Mouse (Mus musculus): Measurements from ENCODE around the gene Gm6588. TPM values are rescaled to one million over a fixed set of nuclear protein-coding genes. Genes with fewer than 3 reads are reported as not detected.

The Gm6588 gene
- total and polyA plus RNA-seq, 3 experiments = not detected

DNA sequence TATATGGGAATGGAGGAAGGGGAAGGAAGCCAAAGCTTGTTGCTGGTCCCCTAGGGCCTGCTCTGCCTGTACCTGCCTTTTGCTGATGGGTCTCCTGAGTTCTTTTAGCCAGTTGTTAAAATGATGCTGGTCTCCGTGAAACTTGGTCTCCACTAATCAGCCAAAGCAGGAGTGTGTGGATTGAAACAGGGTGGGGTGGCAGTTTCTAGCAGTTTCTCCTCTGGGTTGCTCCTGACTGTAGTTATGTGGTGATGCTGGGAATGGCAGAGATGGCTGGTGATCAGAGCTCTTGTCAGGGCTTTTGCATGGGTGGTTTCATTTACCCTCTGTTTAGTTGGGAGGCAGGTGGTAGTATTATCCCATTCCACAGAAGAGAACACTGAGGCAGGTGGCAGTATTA lies 38.3 kb downstream of the Gm6588 start:
- no peak overlapping the region for H3K27ac ChIP-seq
- intact Hi-C loops (cut with DNase I) = no loop called here
- no peak overlapping the region for H3K9ac ChIP-seq (ENCODE audit: low read depth, low read length)
- no peaks in the 10 kb centered on the region for H3K79me2 ChIP-seq (replicated peaks; ENCODE audit: control insufficient read depth, insufficient read depth, low read length)
- no peaks in the 10 kb centered on the region; the same call in 1 of the 2 replicates for H3K27me3 ChIP-seq (ENCODE audit: control insufficient read depth, insufficient read depth, low read length)
- no peaks in the 10 kb centered on the region for H3K36me3 ChIP-seq (ENCODE audit: control insufficient read depth, insufficient read depth, low read length)
- WGBS = 96% methylated on average over 1 of the region's 1 CpGs
- peaks cover 2% of the 10 kb centered on the region; the same call in 1 of the 2 replicates for H3K4me1 ChIP-seq (ENCODE audit: control insufficient read depth, insufficient read depth, low read length)
- no peak for DNase-seq
- no peak overlapping the region for H3K4me3 ChIP-seq
- no peak for TF ChIP-seq POLR2A (IDR thresholded peaks at IDR 0.05; ENCODE audit: insufficient read depth, low read depth, low read length)
- TF ChIP-seq EP300 (IDR thresholded peaks at IDR 0.05; ENCODE audit: insufficient read depth, low read depth, low read length) = no peak
- no peak for TF ChIP-seq CTCF (IDR thresholded peaks at IDR 0.05)

DNA sequence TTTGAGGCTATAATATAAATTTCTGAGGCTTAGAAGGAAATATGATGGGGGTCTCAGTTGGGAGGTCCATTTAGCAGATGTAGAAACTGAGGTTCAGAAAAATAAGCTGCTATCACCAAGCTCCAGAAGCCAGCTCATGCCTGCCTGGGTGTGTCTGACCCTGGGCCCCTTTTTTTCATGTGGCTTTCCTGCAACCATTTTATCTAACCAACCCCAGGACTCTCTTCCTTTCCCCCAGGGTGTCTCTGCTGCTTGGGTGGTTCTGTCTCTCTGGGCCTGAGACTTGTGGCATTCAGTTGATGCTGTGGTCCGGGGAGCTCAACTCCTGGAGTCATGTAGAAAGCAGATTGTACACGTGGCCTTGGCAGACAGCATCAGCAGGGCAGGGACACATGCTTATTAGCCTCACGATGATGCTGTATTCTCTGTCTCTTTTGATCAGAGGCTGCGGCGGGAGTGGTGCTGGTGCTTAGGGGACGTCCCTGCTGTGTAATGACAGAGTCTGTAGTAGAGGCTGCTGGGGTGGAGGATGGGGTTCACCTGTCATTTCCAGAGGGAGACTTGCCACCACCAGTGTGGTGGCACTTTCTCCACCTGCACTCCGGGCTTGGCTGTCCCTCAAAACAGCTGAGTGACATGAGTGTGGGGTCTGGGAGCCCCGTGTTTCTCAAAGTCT lies 39.0 kb downstream of the Gm6588 start:
- no peak for DNase-seq
- H3K27ac ChIP-seq = no peak overlapping the region
- 73% methylated on average over 8 of the region's 8 CpGs for WGBS
- H3K4me1 ChIP-seq (ENCODE audit: control insufficient read depth, insufficient read depth, low read length) = peaks cover 2% of the 10 kb centered on the region; the same call in 1 of the 2 replicates
- TF ChIP-seq CTCF (IDR thresholded peaks at IDR 0.05) (no peak), EP300 (IDR thresholded peaks at IDR 0.05; ENCODE audit: insufficient read depth, low read depth, low read length) (no peak), POLR2A (IDR thresholded peaks at IDR 0.05; ENCODE audit: insufficient read depth, low read depth, low read length) (no peak)
- intact Hi-C loops (cut with DNase I) = no loop called here
- no peaks in the 10 kb centered on the region for H3K79me2 ChIP-seq (replicated peaks; ENCODE audit: control insufficient read depth, insufficient read depth, low read length)
- H3K4me3 ChIP-seq = no peak overlapping the region
- H3K36me3 ChIP-seq (ENCODE audit: control insufficient read depth, insufficient read depth, low read length) = no peaks in the 10 kb centered on the region
- H3K27me3 ChIP-seq (ENCODE audit: control insufficient read depth, insufficient read depth, low read length) = no peaks in the 10 kb centered on the region; the same call in 1 of the 2 replicates
- no peak overlapping the region for H3K9ac ChIP-seq (ENCODE audit: low read depth, low read length)

DNA sequence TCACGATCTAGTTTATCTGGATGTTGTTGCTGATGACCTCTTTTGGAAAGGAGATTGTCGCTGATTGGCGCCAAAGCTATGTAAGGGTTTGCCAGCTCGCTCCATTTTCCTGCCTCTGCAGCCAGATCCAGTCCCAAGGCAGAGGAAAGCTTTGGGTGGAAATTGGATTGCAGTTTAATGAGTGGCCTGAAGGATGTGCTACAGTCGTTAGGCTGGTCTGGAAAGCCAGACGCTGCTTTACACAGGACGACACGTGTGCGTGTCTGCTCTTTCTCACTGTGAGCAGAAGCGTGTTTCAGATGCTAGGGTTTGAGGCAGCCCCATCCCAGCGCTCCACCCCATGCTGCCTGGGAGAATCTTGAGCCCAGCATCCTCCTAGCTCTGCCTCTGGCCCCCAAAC lies 42.3 kb downstream of the Gm6588 start:
- no peak overlapping the region for H3K4me3 ChIP-seq
- peaks cover 2% of the 10 kb centered on the region; the same call in 1 of the 2 replicates for H3K4me1 ChIP-seq (ENCODE audit: control insufficient read depth, insufficient read depth, low read length)
- no peak for DNase-seq
- peak; percentile 30 for TF ChIP-seq CTCF (IDR thresholded peaks at IDR 0.05)
- no peak for TF ChIP-seq EP300 (IDR thresholded peaks at IDR 0.05; ENCODE audit: insufficient read depth, low read depth, low read length)
- no peak for TF ChIP-seq POLR2A (IDR thresholded peaks at IDR 0.05; ENCODE audit: insufficient read depth, low read depth, low read length)
- no peaks in the 10 kb centered on the region for H3K79me2 ChIP-seq (replicated peaks; ENCODE audit: control insufficient read depth, insufficient read depth, low read length)
- intact Hi-C loops (cut with DNase I) = no loop called here
- no peak overlapping the region for H3K9ac ChIP-seq (ENCODE audit: low read depth, low read length)
- no peaks in the 10 kb centered on the region for H3K36me3 ChIP-seq (ENCODE audit: control insufficient read depth, insufficient read depth, low read length)
- H3K27me3 ChIP-seq (ENCODE audit: control insufficient read depth, insufficient read depth, low read length) = no peaks in the 10 kb centered on the region; the same call in 1 of the 2 replicates
- no peak overlapping the region for H3K27ac ChIP-seq
- 35% methylated on average over 11 of the region's 11 CpGs for WGBS

DNA sequence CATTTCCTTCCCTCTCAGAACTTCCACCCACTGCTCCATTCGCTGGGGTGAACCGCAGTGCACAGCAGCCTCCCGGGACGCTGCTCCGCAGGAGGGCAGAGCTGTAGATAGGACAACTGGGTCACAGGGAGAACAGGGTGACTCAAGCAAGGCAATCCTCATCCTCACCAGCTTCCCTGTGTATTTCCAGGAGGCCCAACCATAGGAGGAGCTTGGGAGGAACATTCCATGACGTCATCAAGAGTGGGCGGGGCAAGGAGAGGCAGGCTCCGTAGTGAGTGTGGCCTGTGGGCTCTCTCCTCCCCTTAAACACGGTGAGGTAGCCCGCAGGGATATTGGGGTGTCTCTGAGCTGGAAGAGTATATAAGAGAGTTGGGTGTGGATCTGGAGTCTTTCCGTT lies 44.3 kb downstream of the Gm6588 start:
- no peak overlapping the region for H3K4me3 ChIP-seq
- TF ChIP-seq CTCF (IDR thresholded peaks at IDR 0.05) (no peak), POLR2A (IDR thresholded peaks at IDR 0.05; ENCODE audit: insufficient read depth, low read depth, low read length) (no peak), EP300 (IDR thresholded peaks at IDR 0.05; ENCODE audit: insufficient read depth, low read depth, low read length) (no peak)
- H3K9ac ChIP-seq (ENCODE audit: low read depth, low read length) = no peak overlapping the region
- 22% methylated on average over 11 of the region's 11 CpGs for WGBS
- no peaks in the 10 kb centered on the region for H3K36me3 ChIP-seq (ENCODE audit: control insufficient read depth, insufficient read depth, low read length)
- no peaks in the 10 kb centered on the region for H3K79me2 ChIP-seq (replicated peaks; ENCODE audit: control insufficient read depth, insufficient read depth, low read length)
- H3K27me3 ChIP-seq (ENCODE audit: control insufficient read depth, insufficient read depth, low read length) = no peaks in the 10 kb centered on the region
- no peak for DNase-seq
- intact Hi-C loops (cut with DNase I) = no loop called here
- no peak overlapping the region for H3K27ac ChIP-seq
- no peaks in the 10 kb centered on the region for H3K4me1 ChIP-seq (ENCODE audit: control insufficient read depth, insufficient read depth, low read length)

- no peaks in the 10 kb centered on the region for H3K4me1 ChIP-seq (ENCODE audit: control insufficient read depth, insufficient read depth, low read length)
- H3K36me3 ChIP-seq (ENCODE audit: control insufficient read depth, insufficient read depth, low read length) = no peaks in the 10 kb centered on the region
- no peaks in the 10 kb centered on the region for H3K27me3 ChIP-seq (ENCODE audit: control insufficient read depth, insufficient read depth, low read length)
- intact Hi-C loops (cut with DNase I) = no loop called here
- H3K79me2 ChIP-seq (replicated peaks; ENCODE audit: control insufficient read depth, insufficient read depth, low read length) = no peaks in the 10 kb centered on the region
- no peak overlapping the region for H3K27ac ChIP-seq
- TF ChIP-seq EP300 (IDR thresholded peaks at IDR 0.05; ENCODE audit: insufficient read depth, low read depth, low read length) = no peak
- no peak for DNase-seq
- no peak overlapping the region for H3K9ac ChIP-seq (ENCODE audit: low read depth, low read length)
- H3K4me3 ChIP-seq = no peak overlapping the region
- WGBS = 40% methylated on average over 7 of the region's 7 CpGs
Observed at GRCm38 (mm10) chr5:112496753-112497369, 47.6 kb downstream of the Gm6588 start.
